ENCODE assay signal across 8 mouse cellular contexts in the genomic region with DNA sequence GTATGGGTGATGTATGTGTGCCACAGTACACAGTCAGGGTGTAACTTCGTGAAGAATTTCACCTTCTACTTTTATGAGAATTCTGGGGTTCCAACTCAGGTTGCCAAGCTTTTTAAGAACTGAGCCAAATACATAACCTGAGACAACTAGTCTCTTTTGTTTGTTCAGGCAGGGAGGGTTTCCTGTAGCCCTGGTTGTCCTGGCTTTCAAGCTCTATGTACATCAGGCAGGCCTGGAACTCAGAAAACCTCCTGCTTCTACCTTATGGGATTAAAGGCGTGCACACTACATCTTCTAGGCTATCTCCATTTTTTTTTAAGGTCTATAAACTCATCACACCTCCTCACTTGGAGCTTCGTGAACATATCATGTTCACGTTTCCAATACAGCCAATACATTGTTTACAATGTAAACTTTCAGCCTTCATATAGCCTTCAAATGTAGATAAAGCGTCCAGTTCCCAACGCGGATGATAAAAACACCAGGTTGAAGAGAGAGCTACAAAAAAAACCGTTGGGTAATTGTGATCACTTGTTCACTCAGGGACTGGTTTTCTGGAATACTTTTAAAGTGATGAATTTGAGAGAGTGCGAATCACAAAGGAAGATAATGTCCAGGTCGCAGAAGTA. TPM values are rescaled to one million over a fixed set of nuclear protein-coding genes. Genes with fewer than 3 reads are reported as not detected.
DNase-seq lines count a peak whose midpoint lies in the region; ATAC-seq and TF ChIP-seq lines count a peak whose summit lies in the region.

No protein-coding gene starts in this region.

- peak overlapping the region; percentile 77 for H3K27ac ChIP-seq in thymus, adult 2 months (ENCODE audit: control insufficient read depth, insufficient read depth, low read length)
- peak overlapping the region; percentile 95 for H3K27ac ChIP-seq in limb, embryonic 12.5 days
- peak overlapping the region; percentile 91 for H3K27ac ChIP-seq in stomach, postnatal 0 days (replicated peaks)

- peak overlapping the region; percentile 48; the same call in 1 of the 2 replicates for H3K4me3 ChIP-seq in thymus, adult 2 months (ENCODE audit: control insufficient read depth, insufficient read depth, low read length)
- peak overlapping the region; percentile 84 for H3K4me3 ChIP-seq in limb, embryonic 12.5 days (replicated peaks)
- H3K4me3 ChIP-seq in stomach, postnatal 0 days (ENCODE audit: low read depth, low read length): peak overlapping the region; percentile 92

- no peak for ATAC-seq in limb, embryonic 12.5 days (ENCODE audit: insufficient number of reproducible peaks, insufficient read depth, low FRiP score, low TSS enrichment, low read depth)
- ATAC-seq in stomach, postnatal 0 days (ENCODE audit: low FRiP score, low TSS enrichment): no peak
- no peak for ATAC-seq in megakaryocyte-erythroid progenitor cell, adult 5-6 weeks (replicated peaks; ENCODE audit: low FRiP score, low TSS enrichment, poor library complexity, severe bottlenecking)

- no peak for TF ChIP-seq EP300 in stomach, postnatal 0 days (optimal IDR thresholded peaks at IDR 0.05)

- no peak for TF ChIP-seq CTCF in thymus, adult 2 months (IDR thresholded peaks at IDR 0.05; ENCODE audit: borderline replicate concordance, control insufficient read depth, extremely low read depth, insufficient read depth, low read length, poor library complexity)
- TF ChIP-seq CTCF in stomach, postnatal 0 days (IDR thresholded peaks at IDR 0.05; ENCODE audit: low read depth): no peak

- H3K9ac ChIP-seq in limb, embryonic 12.5 days (replicated peaks): peak overlapping the region; percentile 66
- peak overlapping the region; percentile 61 for H3K9ac ChIP-seq in stomach, postnatal 0 days (ENCODE audit: low read length)

- no peak for TF ChIP-seq POLR2A in thymus, adult 2 months (IDR thresholded peaks at IDR 0.05; ENCODE audit: control insufficient read depth, extremely low read depth, insufficient read depth, low read length, poor library complexity)

- peak; percentile 13 for DNase-seq in cerebellum, adult 8-10 months
- DNase-seq in cerebellum, postnatal 36 days: no peak
- peak; percentile 3 for DNase-seq in thymus, adult 2 months
- DNase-seq in thymus, postnatal 36 days: no peak
- no peak for DNase-seq in stomach, postnatal 0 days (ENCODE audit: low spot score)
- DNase-seq in layer of hippocampus, postnatal 14 days (ENCODE audit: low spot score in 2 of 2): no peak

- peaks cover 6% of the 10 kb centered on the region; the same call in 1 of the 2 replicates for H3K36me3 ChIP-seq in thymus, adult 2 months (ENCODE audit: control insufficient read depth, insufficient read depth, low read length)
- H3K36me3 ChIP-seq in limb, embryonic 12.5 days: peaks cover 19% of the 10 kb centered on the region
- no peaks in the 10 kb centered on the region for H3K36me3 ChIP-seq in stomach, postnatal 0 days (ENCODE audit: control insufficient read depth, insufficient read depth, low read length)

- H3K4me2 ChIP-seq in limb, embryonic 12.5 days: peak overlapping the region; percentile 60
- peak overlapping the region; percentile 78 for H3K4me2 ChIP-seq in stomach, postnatal 0 days (replicated peaks; ENCODE audit: low read depth)

- H3K9me3 ChIP-seq in limb, embryonic 12.5 days: no peaks in the 10 kb centered on the region
- H3K9me3 ChIP-seq in stomach, postnatal 0 days (ENCODE audit: control insufficient read depth, low read length): no peaks in the 10 kb centered on the region

- no peaks in the 10 kb centered on the region for H3K4me1 ChIP-seq in thymus, adult 2 months (replicated peaks; ENCODE audit: control insufficient read depth, insufficient read depth, low read length)
- peaks cover 19% of the 10 kb centered on the region for H3K4me1 ChIP-seq in limb, embryonic 12.5 days (replicated peaks)
- no peaks in the 10 kb centered on the region for H3K4me1 ChIP-seq in stomach, postnatal 0 days (replicated peaks; ENCODE audit: control insufficient read depth, insufficient read depth)

- 27% methylated on average over 10 of the region's 10 CpGs for WGBS in thymus, adult 2 months
- WGBS in limb, embryonic 12.5 days: 29% methylated on average over 10 of the region's 10 CpGs
- 15% methylated on average over 10 of the region's 10 CpGs for WGBS in stomach, postnatal 0 days

- H3K27me3 ChIP-seq in thymus, adult 2 months (ENCODE audit: control insufficient read depth, insufficient read depth, low read length): no peaks in the 10 kb centered on the region
- no peaks in the 10 kb centered on the region for H3K27me3 ChIP-seq in limb, embryonic 12.5 days
- H3K27me3 ChIP-seq in stomach, postnatal 0 days (ENCODE audit: control insufficient read depth, insufficient read depth, low read length): no peaks in the 10 kb centered on the region

RNA-seq across cellular contexts. Expression of a gene that starts 13.4 kb away (rescaled TPM):
- polyA plus RNA-seq in thymus, adult 2 months (2012; rRNA removed): 159 and 162 TPM in 2 replicates
- 202 and 207 TPM in 2 replicates for polyA plus RNA-seq in limb, embryonic 12.5 days (2016; fragmentation: Nextera tagmentation; extraction: Ambion mirVana)
- 43.5 and 44.2 TPM in 2 replicates for polyA plus RNA-seq in stomach, postnatal 0 days (2015; fragmentation: Nextera tagmentation; extraction: Ambion mirVana)
- total RNA-seq in megakaryocyte-erythroid progenitor cell, adult 5-6 weeks (2014; fragmentation: Nextera tagmentation): 137 TPM in 2 replicates
- total RNA-seq in megakaryocyte-erythroid progenitor cell, adult 5-6 weeks (2017): 59.2 and 71.1 TPM in 2 replicates
- 100 to 1,000 TPM; 129 to 150 TPM for total RNA-seq in layer of hippocampus, postnatal 14 days (2021)

RNA-seq across cellular contexts. Expression of a gene that starts 13.5 kb away (rescaled TPM):
- 43.8 and 62.1 TPM in 2 replicates for polyA plus RNA-seq in thymus, adult 2 months (2012; rRNA removed)
- polyA plus RNA-seq in limb, embryonic 12.5 days (2016; fragmentation: Nextera tagmentation; extraction: Ambion mirVana): 240 and 250 TPM in 2 replicates
- polyA plus RNA-seq in stomach, postnatal 0 days (2015; fragmentation: Nextera tagmentation; extraction: Ambion mirVana): 23.1 and 26.6 TPM in 2 replicates
- 120 and 133 TPM in 2 replicates for total RNA-seq in megakaryocyte-erythroid progenitor cell, adult 5-6 weeks (2014; fragmentation: Nextera tagmentation)
- 80.3 and 89.5 TPM in 2 replicates for total RNA-seq in megakaryocyte-erythroid progenitor cell, adult 5-6 weeks (2017)
- total RNA-seq in layer of hippocampus, postnatal 14 days (2021): 10 to 100 TPM; 65.2 to 65.5 TPM

Comparison
In these comparisons a context has a peak if more than half of its experiments do, and no peak if none do; other contexts are left out.
1. DNase-seq: peak in cerebellum, adult 8-10 months (single experiment) and thymus, adult 2 months (single experiment); none in cerebellum, postnatal 36 days (0 of 2), thymus, postnatal 36 days (0 of 2), stomach, postnatal 0 days (single experiment) and layer of hippocampus, postnatal 14 days (0 of 2).
2. Peak in every context shown above with its lines, with median percentiles within 50 percentile points of each other: H3K27ac ChIP-seq and H3K4me3 ChIP-seq.